Mouse (Mus musculus) heart, embryonic 16.5 days (tissue): ENCODE results near the gene Gm4871. TPM values are rescaled to one million over a fixed set of nuclear protein-coding genes. Genes with fewer than 3 reads are reported as not detected.
"Not testable (repeated sequence)": the region's sequence is repeated elsewhere in the genome, so short reads cannot be mapped to it uniquely, and the experiment has no call there.

Experiments
- ATAC-seq: fragments of 200-750 bp; cut with Nextera tagmentation; replicated peaks from 2 replicates; pipeline ENCODE4 v1.8.0; 2017; ENCODE audit warnings: moderate number of reproducible peaks; ENCODE audit not compliant: insufficient read depth, low FRiP score; ENCODE audit errors: extremely low read depth
- H3K27ac ChIP-seq: fragments of 300-500 bp; sonication (generic); 2 replicates; pipeline ENCODE4 v1.5.1; 2014; ENCODE audit warnings: mild to moderate bottlenecking, low read length, control low read depth, moderate library complexity
- H3K27me3 ChIP-seq: fragments of 300-500 bp; sonication (generic); 2 replicates; pipeline ENCODE4 v1.6.1; 2014; ENCODE audit warnings: low read length, mixed read lengths; ENCODE audit not compliant: control insufficient read depth, insufficient read depth
- H3K36me3 ChIP-seq: fragments of 300-500 bp; sonication (generic); 2 replicates; pipeline ENCODE4 v1.6.1; 2014; ENCODE audit not compliant: control insufficient read depth, insufficient read depth
- H3K4me1 ChIP-seq: fragments of 300-500 bp; sonication (generic); 2 replicates; pipeline ENCODE4 v1.6.1; 2014; ENCODE audit warnings: low read length, mixed read lengths; ENCODE audit not compliant: control insufficient read depth, insufficient read depth
- H3K4me2 ChIP-seq: fragments of 300-500 bp; sonication (generic); 2 replicates; pipeline ENCODE4 v1.6.1; 2014; ENCODE audit warnings: low read depth, mild to moderate bottlenecking, control low read depth, low read length
- H3K4me3 ChIP-seq: fragments of 300-500 bp; sonication (generic); 2 replicates; pipeline ENCODE4 v1.5.1; 2014; ENCODE audit warnings: mild to moderate bottlenecking, control low read depth, low read length
- H3K9ac ChIP-seq: fragments of 300-500 bp; sonication (generic); 2 replicates; pipeline ENCODE4 v1.6.1; 2014; ENCODE audit warnings: low read length, control low read depth
- H3K9me3 ChIP-seq: fragments of 300-500 bp; sonication (generic); replicated peaks from 2 replicates; pipeline ENCODE4 v1.6.1; 2016; ENCODE audit warnings: low read length; ENCODE audit not compliant: control insufficient read depth
- WGBS: fragments of 180-500 bp; shearing (Covaris S2); extraction: QIAGEN DNeasy Blood & Tissue Kit; methylation state at CpG from one replicate; pipeline ENCODE4 v1.1.7; 2014; 5-methylcytosine and 5-hydroxymethylcytosine counted together
- polyA plus RNA-seq: library from polyadenylated mRNA; unstranded; fragments of >200 nt; fragmentation: Nextera tagmentation; extraction: Ambion mirVana; gene quantifications from 2 replicates; pipeline ENCODE4 v1.2.1, GENCODE M21; 2015

The Gm4871 gene
- polyA plus RNA-seq, 1 experiment from 2014 or later, result not detected

GRCm38 (mm10) chr5:145057907-145058306 lies 25.4 kb upstream of the Gm4871 start:
- no peak overlapping the region for H3K4me2 ChIP-seq
- no peaks in the 10 kb centered on the region for H3K9me3 ChIP-seq
- WGBS, result 77% methylated on average over 8 of the region's 8 CpGs
- H3K9ac ChIP-seq, result no peak overlapping the region
- H3K4me1 ChIP-seq, result no peaks in the 10 kb centered on the region
- no peak overlapping the region for H3K4me3 ChIP-seq
- no peak for ATAC-seq
- H3K27ac ChIP-seq, result no peak overlapping the region
- no peaks in the 10 kb centered on the region for H3K36me3 ChIP-seq
- no peaks in the 10 kb centered on the region for H3K27me3 ChIP-seq

GRCm38 (mm10) chr5:145054187-145054586 lies 21.6 kb upstream of the Gm4871 start:
- WGBS, result 32% methylated on average over 3 of the region's 3 CpGs

GRCm38 (mm10) chr5:145042690-145043089 lies 10.1 kb upstream of the Gm4871 start, which contains the start of gene 1700018F24Rik:
TSS of gene 1700018F24Rik (plus strand) at chr5:145042990.
- H3K4me3 ChIP-seq, H3K4me2 ChIP-seq, H3K27me3 ChIP-seq, H3K9ac ChIP-seq, H3K27ac ChIP-seq, H3K9me3 ChIP-seq, H3K36me3 ChIP-seq, ATAC-seq, H3K4me1 ChIP-seq: not testable (repeated sequence)
- WGBS, result 44% methylated on average over 3 of the region's 3 CpGs

More at GRCm38 (mm10) chr5:145054187-145054586, 21.6 kb upstream of the Gm4871 start:
- H3K4me2 ChIP-seq, H3K9ac ChIP-seq, H3K36me3 ChIP-seq, H3K27me3 ChIP-seq, H3K4me3 ChIP-seq, H3K4me1 ChIP-seq, ATAC-seq, H3K9me3 ChIP-seq, H3K27ac ChIP-seq: not testable (repeated sequence)

- H3K4me1 ChIP-seq, result no peaks in the 10 kb centered on the region
- no peaks in the 10 kb centered on the region for H3K9me3 ChIP-seq
- no peak overlapping the region for H3K4me2 ChIP-seq
- 40% methylated on average over 4 of the region's 4 CpGs for WGBS
- H3K36me3 ChIP-seq, result no peaks in the 10 kb centered on the region
- no peak overlapping the region for H3K27ac ChIP-seq
- ATAC-seq, result no peak
- no peak overlapping the region for H3K4me3 ChIP-seq
- no peaks in the 10 kb centered on the region for H3K27me3 ChIP-seq
- H3K9ac ChIP-seq, result no peak overlapping the region
Observed at GRCm38 (mm10) chr5:145041628-145042027, 9.1 kb upstream of the Gm4871 start.

- not testable (repeated sequence) for H3K4me3 ChIP-seq, H3K36me3 ChIP-seq, H3K9me3 ChIP-seq, H3K27ac ChIP-seq, ATAC-seq, H3K9ac ChIP-seq, H3K4me1 ChIP-seq, H3K27me3 ChIP-seq, H3K4me2 ChIP-seq
- 84% methylated on average over 1 of the region's 1 CpGs for WGBS
Observed at GRCm38 (mm10) chr5:145030476-145030875, 2.1 kb downstream of the Gm4871 start.

GRCm38 (mm10) chr5:145020712-145021111 lies 11.8 kb downstream of the Gm4871 start:
- not testable (repeated sequence) for H3K36me3 ChIP-seq, ATAC-seq, H3K9me3 ChIP-seq, H3K4me1 ChIP-seq, H3K9ac ChIP-seq, H3K27me3 ChIP-seq, H3K4me2 ChIP-seq, H3K4me3 ChIP-seq, H3K27ac ChIP-seq
- WGBS, result 16% methylated on average over 1 of the region's 1 CpGs

- not testable (repeated sequence) for H3K4me1 ChIP-seq, H3K9ac ChIP-seq, ATAC-seq, H3K27ac ChIP-seq, H3K4me2 ChIP-seq, H3K36me3 ChIP-seq, H3K27me3 ChIP-seq, H3K9me3 ChIP-seq, H3K4me3 ChIP-seq
- WGBS, result 12% methylated on average over 1 of the region's 1 CpGs
Observed at GRCm38 (mm10) chr5:145020254-145020653, 12.3 kb downstream of the Gm4871 start.

- H3K4me1 ChIP-seq, result not testable (repeated sequence)
- WGBS, result 21% methylated on average over 1 of the region's 2 CpGs
Observed at GRCm38 (mm10) chr5:145016761-145017160, 15.8 kb downstream of the Gm4871 start.

GRCm38 (mm10) chr5:145014278-145014677 lies 18.3 kb downstream of the Gm4871 start:
- no peak overlapping the region for H3K9ac ChIP-seq
- H3K9me3 ChIP-seq, result no peaks in the 10 kb centered on the region
- no peaks in the 10 kb centered on the region for H3K4me1 ChIP-seq
- no peak for ATAC-seq
- H3K4me2 ChIP-seq, result no peak overlapping the region
- WGBS, result 85% methylated on average over 1 of the region's 1 CpGs
- no peaks in the 10 kb centered on the region for H3K27me3 ChIP-seq
- H3K36me3 ChIP-seq, result no peaks in the 10 kb centered on the region
- H3K4me3 ChIP-seq, result no peak overlapping the region
- no peak overlapping the region for H3K27ac ChIP-seq

More at GRCm38 (mm10) chr5:145016761-145017160, 15.8 kb downstream of the Gm4871 start:
- H3K9me3 ChIP-seq, H3K9ac ChIP-seq, H3K27ac ChIP-seq, H3K27me3 ChIP-seq, H3K4me3 ChIP-seq, H3K36me3 ChIP-seq, ATAC-seq, H3K4me2 ChIP-seq: not testable (repeated sequence)
